Mouse (Mus musculus) inflammation-experienced regulatory T-cells, adult 16 weeks (primary cell): ENCODE measurements around the gene Nsd2. TPM values are rescaled to one million over a fixed set of nuclear protein-coding genes. Genes with fewer than 3 reads are reported as not detected.

ENCODE experiments used
- polyA plus RNA-seq: library from polyadenylated mRNA; unstranded; fragments of 100-300 nt; shearing (Covaris generic); gene quantifications from one replicate; pipeline ENCODE4 v1.2.1, GENCODE M21; 2017

Gene Nsd2
- 10.4 TPM for polyA plus RNA-seq

DNA sequence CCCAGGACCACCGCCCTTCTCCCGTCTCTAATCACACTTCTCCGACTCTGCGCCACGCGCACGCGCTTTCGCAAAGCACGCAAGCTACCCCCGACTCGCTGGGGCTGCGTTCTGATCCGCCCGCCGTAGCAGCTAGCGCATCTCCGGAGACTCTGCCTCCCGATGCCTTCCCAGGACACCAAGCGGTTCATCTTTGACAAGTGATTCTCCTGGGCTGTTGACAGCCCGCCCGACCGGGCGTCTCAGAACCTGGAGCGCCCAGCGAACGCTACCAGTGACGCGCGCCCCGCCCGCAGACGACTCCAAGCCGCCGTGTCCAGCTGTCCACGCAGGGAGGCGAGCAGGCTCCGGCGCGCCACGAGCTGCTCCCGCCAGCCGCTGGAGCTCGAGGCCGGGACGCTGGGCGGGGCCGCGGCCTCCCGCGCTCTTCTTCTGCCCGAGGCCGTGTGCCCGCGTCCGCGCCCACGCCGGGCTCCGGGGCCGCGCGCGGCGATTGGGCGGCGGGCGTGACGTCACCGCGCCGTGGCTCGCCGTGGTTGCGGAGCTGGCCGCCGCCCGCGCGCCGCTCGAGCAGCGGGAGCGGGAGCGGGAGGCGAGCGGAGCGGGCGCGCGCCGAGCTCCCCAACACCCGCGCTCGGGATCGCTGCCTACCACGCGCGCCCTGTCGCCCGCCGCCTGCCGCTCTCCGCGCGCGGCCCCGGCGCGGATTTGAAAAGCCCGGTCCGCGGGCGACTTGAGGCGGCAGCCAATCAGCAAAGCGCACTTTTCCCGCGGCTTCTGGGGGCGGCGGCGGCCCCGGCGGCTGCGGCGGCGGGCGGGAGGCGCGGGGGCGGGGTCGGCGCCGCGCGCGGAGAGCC, at the start of gene Nsd2:
Gene Nsd2, plus strand, starts transcription at position 850 of the 857 bp plus-strand sequence.

DNA sequence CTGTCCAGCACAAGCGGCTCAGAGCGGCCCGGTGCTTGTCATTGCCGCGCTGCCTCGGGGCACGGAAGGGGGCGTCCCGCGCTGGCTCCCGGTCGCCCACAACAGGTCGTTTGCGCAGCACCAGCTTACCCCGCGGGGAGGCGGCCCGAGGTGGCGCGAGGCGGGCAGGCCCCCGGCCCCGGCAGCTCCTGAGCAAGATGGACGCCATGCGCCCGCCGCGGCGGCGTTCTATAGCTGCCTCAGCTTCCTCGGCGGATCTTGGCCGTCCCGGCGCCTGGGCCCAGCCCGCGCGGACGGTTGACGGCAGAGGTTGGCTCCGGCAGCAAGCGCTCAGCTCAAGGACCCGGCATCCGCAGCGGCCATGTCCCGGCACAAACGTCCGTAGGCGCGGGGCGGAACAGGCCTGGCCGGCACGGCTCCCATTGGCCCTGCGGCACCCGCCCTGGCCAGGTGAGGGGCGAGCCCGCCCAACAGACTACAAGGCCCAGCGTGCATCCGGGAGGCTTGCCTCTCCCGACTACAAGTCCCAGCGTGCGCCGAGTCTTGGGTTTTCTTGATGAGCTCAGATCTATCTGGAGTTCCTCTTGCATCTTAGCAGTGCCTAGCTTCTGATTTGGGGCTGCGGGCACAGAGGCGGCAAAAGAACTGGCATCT, 38.1 kb upstream of the Nsd2 start, which contains the start of gene Letm1:
Gene Letm1, minus strand, starts transcription at position 473 of the 654 bp plus-strand sequence.

DNA sequence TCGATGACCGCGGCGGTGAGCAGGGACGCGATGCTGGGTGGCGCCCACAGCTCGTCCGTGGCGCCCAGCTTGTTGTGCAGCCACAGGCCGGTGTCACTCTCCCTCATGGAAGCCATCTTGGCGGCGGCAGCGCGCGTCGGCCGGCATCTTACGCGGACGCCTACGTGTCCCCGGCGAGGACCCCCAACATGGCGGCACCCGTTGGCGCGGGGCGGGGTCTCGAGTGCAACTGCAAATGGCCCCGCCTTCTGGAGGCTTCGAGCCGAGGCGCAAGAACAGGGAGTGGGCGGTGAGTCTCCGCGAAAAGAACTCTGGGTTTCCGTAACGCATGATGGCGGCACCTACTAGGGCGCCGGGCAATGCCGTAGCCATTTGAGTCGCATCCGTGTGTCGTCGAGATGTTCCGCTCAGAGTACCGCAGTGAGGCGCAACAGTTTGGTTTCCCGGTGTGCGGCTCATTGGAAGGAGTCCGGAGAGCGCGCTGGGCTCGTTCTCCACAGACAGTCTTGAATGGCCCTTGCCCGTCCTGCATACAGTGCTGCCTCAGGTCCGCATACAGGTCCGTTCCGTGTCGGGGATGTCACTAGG, 115.7 kb downstream of the Nsd2 start, which contains the start of gene Nelfa:
Gene Nelfa, minus strand, starts transcription at position 294 of the 588 bp plus-strand sequence.

Other genes with a start within 250 kb of the Nsd2 start
- gene Fam53a, start 191.1 kb upstream of the Nsd2 start, polyA plus RNA-seq: 35.3 TPM
- gene Gm9903, start 190.8 kb upstream of the Nsd2 start, polyA plus RNA-seq: 1.2 TPM
- 192 TPM for gene Slbp, start 168.2 kb upstream of the Nsd2 start, polyA plus RNA-seq
- 28.5 TPM for gene Tacc3, start 162.6 kb upstream of the Nsd2 start, polyA plus RNA-seq
- 38.2 TPM for gene Tmem129, start 162.3 kb upstream of the Nsd2 start, polyA plus RNA-seq
- not detected for gene Fgfr3, start 99.1 kb upstream of the Nsd2 start, polyA plus RNA-seq
- gene Letm1, start 37.9 kb upstream of the Nsd2 start, polyA plus RNA-seq: 35.7 TPM
- 60.7 TPM for gene Nelfa, start 115.7 kb downstream of the Nsd2 start, polyA plus RNA-seq
- not detected for gene Gm1673, start 162.7 kb downstream of the Nsd2 start, polyA plus RNA-seq
- gene Nat8l, start 175.3 kb downstream of the Nsd2 start, polyA plus RNA-seq: not detected